Mouse (Mus musculus): Measurements from ENCODE around the gene Sdr39u1. TPM values are rescaled to one million over a fixed set of nuclear protein-coding genes. Genes with fewer than 3 reads are reported as not detected.

Gene Sdr39u1
- 10 to 100 TPM; 74.9 to 79.0 TPM for total RNA-seq (2021)

DNA sequence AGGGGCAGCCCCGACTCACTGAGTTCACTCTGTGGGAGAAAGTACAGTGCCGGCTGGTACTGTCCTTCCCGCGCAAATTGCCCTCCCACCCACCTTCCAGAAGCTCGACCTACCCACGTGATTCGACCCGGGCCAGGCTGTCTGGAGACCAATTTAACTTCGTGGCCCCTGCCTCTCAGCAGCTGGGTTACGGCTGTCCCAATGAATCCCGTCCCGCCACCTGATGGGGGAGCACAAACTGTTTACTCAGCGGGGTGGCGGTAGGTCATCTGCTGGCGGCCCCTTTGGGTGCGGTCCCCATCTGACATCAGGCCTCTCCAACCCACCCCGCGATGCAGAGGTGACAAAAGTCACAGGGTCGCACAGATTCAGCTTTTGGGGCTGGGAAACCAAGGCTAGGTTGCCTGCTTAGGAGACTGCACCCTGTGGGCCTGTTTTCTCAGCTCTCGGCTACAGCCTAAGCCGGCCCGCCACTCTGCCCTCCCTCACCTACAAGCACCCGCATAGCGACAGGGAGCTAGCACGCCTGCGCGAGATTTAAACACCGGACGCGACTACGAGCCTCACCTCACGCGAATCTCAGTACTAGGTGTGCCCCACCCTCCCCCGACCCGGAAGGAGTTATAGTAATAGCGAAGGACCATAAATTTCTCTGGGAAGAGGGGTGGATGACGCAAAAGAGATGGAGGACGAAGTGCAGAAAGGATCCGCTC, at the start of gene Sdr39u1:
Sdr39u1 (minus strand) TSS at position 593 of the 713 bp plus-strand sequence.
- peak; percentile 67 to 73 for DNase-seq (ENCODE audit: extremely low spot score in 1 of 2, low spot score in 1 of 2)

DNA sequence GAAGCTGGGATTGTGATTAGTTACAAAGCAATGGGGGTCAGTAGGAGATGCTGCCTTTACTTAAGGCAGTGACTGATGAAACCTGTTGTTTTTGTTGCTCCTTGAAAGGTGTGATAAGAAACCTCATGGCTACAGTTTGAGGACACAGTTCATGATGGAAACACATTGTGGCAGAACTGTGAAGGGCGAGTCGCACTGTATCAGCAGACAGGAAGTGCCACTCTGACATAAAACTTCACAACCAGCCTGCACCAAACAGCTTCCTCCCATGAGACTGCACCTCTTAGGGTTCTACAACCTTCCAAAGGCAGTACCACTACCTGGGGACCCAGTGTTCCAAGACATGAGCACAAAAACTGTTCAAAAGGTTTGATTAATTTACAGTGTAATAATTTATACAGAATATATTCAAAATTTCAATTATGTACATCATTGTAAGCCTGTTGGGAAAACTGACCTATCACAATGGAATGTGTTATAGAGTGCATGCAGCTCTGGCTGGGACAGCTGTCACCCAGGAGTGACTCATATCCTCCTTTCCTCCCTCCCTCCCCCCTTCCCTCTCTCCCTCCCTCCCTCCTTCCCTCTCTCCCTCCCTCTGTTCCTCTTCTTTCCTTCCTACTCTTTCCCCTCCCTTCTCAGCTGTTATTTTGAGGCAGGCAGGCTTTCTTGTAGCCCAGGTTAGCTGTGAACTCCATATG, 46.3 kb upstream of the Sdr39u1 start:
- DNase-seq (ENCODE audit: extremely low spot score in 1 of 2, low spot score in 1 of 2) = no peak

DNA sequence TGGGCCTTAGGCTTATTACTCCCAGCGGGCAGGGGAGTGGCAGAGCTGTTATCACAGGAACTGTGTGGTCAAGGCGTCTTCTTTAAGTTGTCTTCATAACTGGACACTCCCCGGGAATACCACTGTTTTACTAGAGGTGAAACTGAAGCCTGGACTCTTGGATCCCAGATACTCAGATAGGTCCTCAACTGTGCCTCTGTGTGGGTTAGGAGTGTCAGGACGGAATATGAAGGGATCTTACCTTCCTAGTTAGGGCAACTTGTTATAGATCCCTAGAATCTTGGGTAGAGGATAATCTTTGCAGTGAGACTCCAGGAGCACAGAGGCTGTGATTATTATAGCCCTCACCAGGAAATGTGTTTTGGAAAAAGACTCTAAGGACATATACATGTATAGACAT, 44.5 kb upstream of the Sdr39u1 start, which contains the start of gene Cma1:
Cma1 (minus strand) TSS at position 101 of the 400 bp plus-strand sequence.
- no peak for DNase-seq (ENCODE audit: extremely low spot score in 1 of 2, low spot score in 1 of 2)

GRCm38 (mm10) chr14:55943601-55944000, 43.5 kb upstream of the Sdr39u1 start:
- no peak for DNase-seq (ENCODE audit: extremely low spot score in 1 of 2, low spot score in 1 of 2)

- DNase-seq (ENCODE audit: extremely low spot score in 1 of 2, low spot score in 1 of 2) = no peak
Measured at GRCm38 (mm10) chr14:55940070-55940800, 40.1 kb upstream of the Sdr39u1 start.

GRCm38 (mm10) chr14:55933586-55933985, 33.5 kb upstream of the Sdr39u1 start:
- no peak for DNase-seq (ENCODE audit: extremely low spot score in 1 of 2, low spot score in 1 of 2)

DNA sequence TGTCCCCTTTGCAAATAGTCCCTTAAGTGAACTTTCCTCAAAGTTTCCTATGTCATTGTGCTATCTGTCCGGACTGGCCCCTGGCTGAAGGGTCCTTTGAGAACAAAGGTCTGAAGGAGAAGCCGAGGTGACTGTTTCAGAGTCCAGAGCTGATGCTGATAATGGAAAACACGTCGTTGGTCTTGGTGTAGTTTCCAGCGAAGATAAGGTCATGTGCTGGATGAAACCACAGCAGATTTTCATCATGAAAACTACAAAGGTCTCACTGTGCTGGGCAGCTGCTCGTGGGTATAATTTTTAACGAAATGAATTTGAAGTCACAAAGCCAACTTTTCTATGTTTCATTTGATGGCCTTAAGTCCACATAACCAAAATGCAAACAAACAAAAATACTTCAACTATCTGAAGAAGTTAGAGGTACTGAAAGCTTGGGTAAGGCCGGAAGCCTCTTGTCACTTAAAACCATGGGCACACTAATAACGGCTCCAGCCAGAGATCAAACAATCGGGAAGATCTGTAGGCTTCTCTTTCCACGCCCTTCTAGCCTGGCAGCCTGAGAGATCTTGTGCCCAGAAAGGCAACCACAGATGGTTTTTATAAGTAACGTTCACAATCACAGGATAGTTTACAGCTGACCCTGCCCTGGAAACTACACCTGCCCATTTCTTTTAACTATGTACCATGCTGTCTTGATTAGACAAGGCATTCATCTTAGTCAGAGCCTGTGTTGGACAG, 29.3 kb upstream of the Sdr39u1 start:
- no peak for DNase-seq (ENCODE audit: extremely low spot score in 1 of 2, low spot score in 1 of 2)

DNA sequence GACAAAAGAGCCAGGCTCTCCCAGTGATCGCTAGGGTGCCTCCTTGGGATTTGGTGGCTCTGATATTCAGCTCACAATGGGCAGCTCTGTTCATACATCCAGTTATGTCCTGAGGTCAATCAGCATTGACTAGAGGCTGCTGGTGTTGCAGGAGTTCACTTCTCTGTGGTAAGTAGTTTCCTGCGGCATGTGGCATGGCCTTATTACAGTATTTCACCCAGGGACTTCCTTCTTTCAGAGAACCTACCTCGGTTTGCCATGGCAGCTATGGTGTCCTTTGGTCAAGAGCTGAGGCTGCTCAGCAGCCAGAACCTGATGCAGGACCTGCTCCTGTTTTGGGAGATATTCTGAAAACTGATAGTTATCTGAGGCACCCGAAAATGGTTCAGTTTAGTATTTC, 26.8 kb upstream of the Sdr39u1 start:
- no peak for DNase-seq (ENCODE audit: extremely low spot score in 1 of 2, low spot score in 1 of 2)

DNA sequence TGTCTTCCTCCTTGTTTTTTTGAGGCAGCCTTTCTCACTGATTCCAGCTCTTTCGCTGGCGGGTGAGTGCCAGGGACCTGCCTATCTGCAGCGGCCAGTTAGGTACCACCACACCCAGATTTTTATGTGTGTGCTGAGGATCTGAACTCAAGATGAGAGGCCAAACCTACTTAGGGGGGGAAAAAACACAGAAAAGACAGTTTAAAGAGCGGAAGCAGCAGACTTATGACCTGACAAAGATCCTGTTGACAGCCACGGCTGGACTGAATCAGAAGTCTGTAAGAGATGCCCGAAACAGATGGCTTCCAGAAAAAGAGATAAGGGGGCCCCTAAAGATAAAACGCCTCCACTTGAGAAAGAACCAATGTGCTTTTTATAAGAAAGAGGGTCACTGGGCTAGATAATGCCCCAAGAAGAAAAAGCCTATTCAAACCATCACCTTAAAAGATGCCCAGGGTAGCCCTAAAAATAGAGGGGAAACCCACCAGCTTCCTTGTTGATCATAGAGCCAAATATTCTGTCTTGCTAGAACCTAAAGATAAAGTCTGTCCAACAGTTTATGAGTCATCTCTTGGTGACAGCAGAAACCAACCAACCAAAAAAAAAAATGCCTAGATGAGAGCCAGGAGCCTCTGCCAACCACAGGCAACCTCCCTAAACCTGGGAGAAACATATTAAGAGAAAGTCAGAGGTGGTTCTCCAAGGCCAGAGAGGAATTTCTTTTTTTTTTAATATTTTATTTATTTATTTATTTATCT, 22.6 kb upstream of the Sdr39u1 start:
- no peak for DNase-seq (ENCODE audit: extremely low spot score in 1 of 2, low spot score in 1 of 2)

GRCm38 (mm10) chr14:55918240-55919082, 18.4 kb upstream of the Sdr39u1 start:
- DNase-seq (ENCODE audit: extremely low spot score in 1 of 2, low spot score in 1 of 2) = peak in 1 of 2 experiments; percentile 65

DNA sequence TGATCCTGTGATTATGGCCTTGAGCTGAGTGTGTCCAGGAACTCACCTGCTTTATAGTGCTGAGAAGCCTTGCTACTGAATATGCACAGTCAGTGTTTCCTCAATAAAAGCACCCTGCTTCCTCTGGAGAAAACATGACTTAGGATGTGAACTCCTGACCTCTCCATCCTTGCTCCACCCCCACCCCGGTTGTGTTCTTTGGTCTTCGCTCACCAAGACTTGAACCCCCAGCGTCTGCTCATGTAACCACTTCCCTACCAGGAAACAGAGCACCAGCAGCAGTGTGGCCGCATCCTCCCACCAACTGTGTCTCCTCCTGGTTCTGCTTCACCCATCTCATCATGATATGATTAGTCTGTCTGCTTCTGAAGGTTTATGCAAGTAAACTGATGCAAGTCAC, 13.3 kb upstream of the Sdr39u1 start:
- DNase-seq (ENCODE audit: extremely low spot score in 1 of 2, low spot score in 1 of 2) = no peak

DNA sequence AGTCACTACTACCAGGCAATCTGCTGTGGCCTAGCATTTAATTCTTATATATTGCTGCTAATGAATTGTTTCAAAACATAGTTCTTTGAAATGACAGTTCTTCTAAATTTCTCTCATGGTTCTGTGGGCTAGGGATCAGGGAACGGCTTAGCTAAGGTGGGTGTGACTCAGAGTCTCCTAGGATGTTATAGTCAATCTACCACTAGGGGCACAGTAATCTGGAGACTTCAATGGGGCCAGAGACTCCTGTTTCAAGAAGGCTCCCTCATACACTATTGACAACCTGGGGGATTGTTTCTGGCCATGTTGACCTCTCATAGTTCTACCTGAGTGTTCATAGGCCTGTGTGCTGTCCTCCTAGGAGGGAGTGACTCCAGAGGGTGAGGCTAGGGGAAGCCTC, 5.4 kb upstream of the Sdr39u1 start:
- no peak for DNase-seq (ENCODE audit: extremely low spot score in 1 of 2, low spot score in 1 of 2)

DNA sequence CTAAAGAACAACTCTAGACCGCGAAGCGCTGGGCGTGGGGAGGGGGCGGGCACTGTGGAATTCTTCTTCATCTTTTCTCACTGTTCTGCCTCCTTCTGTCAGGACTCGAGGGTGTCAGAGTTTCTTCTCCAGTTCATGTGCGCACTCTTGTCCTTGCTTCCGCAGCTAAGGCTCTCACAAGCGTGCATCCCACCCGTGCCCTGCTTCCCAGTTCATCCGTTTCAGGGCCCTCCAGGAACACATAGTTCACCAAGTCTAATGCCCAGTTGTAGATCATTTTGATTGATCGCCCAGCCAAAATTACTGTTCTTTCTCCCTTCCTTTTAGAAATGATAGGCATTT, 292 bp upstream of the Sdr39u1 start:
- DNase-seq (ENCODE audit: extremely low spot score in 1 of 2, low spot score in 1 of 2) = no peak

DNA sequence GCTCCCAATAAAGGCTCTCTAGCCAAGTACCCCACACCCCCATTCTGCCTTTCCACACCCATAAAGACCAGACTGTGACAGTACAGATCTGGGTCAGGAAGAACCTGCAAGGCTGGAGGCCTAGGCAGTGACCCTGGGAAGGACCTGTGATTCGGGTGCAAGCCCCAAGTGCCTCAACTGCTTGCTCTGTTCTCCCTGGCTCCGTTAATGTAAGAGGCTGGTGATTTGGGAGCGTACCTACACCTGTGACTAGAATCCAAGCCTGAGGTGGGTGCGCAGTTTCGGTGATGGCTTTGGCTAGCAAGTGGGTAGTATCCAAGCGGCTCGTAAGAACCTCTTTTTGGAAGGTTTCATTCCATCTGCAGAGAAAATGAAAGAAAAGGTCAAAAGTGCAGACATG, 1.1 kb downstream of the Sdr39u1 start:
- no peak for DNase-seq (ENCODE audit: extremely low spot score in 1 of 2, low spot score in 1 of 2)

DNA sequence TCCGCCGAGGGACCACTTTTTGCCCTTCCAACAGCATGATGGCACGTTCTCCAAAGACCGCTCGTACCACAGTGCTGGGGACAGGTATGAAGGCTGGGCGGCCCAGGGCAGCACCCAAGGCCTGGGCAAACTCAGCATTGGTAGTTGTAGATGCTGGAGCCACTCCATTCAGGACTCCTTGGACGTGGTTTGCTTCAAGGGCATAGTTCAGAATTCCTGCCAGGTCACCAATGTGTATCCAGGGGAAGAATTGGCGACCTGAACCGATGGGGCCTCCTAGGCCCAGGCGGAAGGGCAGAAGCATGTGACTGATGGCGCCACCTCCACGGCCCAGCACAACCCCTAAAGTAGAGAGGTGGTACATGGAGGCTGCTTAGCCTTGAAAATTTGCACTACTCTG, 2.4 kb downstream of the Sdr39u1 start:
- DNase-seq (ENCODE audit: extremely low spot score in 1 of 2, low spot score in 1 of 2) = no peak

DNA sequence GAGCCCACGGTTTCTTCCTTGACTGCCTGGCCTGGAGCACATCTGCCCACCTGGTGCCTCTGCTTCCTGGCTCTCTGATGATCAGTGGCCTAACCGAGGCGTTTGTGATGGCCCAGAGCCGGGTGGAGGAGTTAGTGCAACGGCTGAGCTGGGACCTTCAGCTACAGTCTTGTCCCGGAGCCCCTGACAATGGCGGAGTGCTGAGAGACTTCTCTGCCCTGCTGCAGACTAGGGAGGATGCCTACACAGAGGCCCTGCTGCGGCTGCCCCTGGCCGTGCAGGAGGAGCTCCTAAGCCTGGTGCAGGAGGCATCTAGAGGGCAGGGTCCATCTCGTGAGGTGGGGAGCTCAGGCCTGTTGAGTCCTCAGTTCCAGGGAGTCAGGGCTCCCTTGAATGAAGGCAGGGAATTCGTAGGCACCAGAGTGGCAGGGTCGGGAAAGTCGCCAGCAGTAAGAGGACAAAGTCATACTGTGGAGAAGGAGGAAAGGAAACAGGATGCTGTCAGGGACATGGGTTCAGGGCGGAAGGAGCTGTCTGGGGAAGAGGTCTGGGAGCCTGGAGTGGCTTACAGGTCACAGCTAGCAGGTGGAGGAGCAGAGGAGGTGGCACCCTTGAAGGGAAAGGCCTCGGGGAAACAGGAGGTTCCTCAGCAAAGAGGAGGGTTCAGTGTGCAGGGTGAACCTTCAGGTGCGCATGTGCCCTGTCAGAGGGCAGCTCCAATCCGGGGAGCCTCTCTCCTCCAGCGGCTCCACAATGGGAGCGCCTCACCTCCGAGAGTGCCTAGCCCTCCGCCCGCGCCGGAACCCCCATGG, 13.3 kb downstream of the Sdr39u1 start:
- DNase-seq (ENCODE audit: extremely low spot score in 1 of 2, low spot score in 1 of 2) = no peak

DNA sequence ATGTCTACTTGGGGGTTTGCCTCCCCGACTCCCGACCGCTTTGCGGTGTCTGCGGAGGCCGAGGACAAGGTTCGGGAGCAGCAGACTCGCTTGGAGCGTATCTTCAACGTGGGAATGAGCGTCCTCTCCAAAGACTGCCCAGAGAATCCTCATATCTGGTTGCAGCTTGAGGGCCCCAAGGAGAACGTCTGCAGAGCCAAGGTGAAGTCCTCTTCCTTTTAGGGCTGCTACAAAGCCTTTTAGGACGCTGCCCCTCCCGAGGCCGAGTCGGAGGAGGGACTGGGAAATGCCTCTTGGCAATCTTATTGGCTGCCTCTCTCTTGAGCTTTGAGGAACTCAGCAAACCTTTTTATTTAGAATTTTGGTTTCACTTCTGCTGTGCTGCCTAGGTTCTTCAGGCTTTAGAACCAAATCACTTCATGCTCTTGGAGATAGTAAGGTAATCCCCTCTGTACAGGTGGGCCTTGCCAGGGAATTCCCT, 14.3 kb downstream of the Sdr39u1 start:
- DNase-seq (ENCODE audit: extremely low spot score in 1 of 2, low spot score in 1 of 2) = peak in 1 of 2 experiments; percentile 32

DNA sequence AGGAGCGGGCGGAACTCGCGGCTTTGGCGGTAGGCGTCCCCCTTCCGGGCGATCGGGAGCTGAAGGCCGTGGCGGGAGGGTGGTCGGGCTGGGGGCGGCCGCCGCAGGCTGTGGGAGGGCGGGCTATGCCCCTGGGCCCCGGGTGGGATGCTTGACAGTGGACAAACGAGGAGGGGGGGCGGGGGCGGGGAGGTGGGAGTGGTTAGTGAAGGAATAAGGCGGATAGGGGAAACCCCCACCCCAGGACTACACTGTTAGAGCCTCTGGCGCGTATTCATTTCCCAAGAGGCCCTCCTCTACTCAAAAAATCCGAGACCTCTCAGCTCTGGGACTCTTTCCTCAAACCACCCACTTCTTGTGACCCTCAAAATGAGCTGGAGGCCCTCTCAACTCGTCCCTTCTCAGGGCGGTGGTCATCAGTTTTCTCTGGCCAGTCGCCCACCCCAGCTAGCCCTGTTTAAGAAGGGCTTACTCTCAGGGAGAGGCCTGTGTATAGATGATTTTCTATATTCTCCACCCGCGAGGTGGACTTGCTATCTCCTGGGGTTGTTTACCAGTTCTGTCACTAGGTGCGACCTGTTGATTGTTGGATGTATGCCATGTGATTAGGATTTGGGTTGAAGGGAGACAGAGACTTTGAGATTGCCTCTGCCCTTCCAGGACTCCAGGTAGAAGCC, 14.8 kb downstream of the Sdr39u1 start:
- no peak for DNase-seq (ENCODE audit: extremely low spot score in 1 of 2, low spot score in 1 of 2)

Measured in layer of hippocampus, postnatal 25 days (tissue).